Mouse (Mus musculus): ENCODE data around the gene 4921524J17Rik.

GRCm38 (mm10) chr8:85470753-85471152 lies 38.1 kb upstream of the 4921524J17Rik start:
- TF ChIP-seq CTCF (IDR thresholded peaks at IDR 0.05; ENCODE audit: low read depth, low read length) (no peak), POLR2A (IDR thresholded peaks at IDR 0.05; ENCODE audit: borderline replicate concordance, low read depth, low read length) (no peak)
